Mouse (Mus musculus) mature B cell (primary cell): Measurements from ENCODE around the gene Npm3.

Experiments used
- in situ Hi-C: fragments of 300-500 bp; cut with MboI; formaldehyde crosslinking; loops from 2 replicates; pipeline ENCODE4 v1.14.3; 2019

Npm3 gene

DNA sequence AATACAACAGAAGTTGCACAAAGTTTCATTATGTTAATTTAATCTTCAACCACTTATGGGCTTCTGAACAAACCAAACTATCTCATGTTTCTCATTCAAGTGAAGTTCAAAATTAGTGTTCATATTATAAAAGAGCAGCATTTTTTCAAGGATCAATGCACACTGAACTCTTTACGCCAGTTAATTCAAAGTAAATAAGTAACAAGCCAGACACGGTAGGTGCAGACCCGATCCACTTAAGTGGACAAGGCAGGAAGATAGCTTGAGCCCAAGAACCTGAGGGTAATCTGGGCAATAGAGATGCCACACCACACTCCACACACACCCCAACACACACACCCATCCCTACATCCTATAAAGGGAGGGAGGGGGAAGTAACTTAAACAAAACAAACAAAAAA lies 4.2 kb upstream of the Npm3 start:
- in situ Hi-C loops, result no loop called here

DNA sequence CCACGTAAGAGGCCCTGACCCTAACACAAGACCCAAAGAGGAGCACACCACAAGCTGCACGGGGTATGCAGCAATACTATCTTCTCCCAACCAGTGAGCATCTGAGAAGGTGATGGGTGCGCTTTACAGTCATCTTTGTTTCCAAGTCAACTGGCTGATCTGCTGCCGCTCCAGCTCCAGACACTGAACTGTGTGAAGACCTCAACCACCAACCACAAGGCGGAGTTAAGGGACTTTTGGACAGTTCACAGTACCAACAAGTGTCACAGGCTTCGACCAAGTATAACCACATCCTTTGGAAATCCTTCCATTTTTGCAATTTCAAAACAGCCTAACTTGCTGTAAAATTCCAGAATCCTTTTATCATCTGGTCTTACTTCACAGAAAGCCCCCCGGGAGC lies 2.5 kb upstream of the Npm3 start:
- in situ Hi-C loops, result no loop called here

DNA sequence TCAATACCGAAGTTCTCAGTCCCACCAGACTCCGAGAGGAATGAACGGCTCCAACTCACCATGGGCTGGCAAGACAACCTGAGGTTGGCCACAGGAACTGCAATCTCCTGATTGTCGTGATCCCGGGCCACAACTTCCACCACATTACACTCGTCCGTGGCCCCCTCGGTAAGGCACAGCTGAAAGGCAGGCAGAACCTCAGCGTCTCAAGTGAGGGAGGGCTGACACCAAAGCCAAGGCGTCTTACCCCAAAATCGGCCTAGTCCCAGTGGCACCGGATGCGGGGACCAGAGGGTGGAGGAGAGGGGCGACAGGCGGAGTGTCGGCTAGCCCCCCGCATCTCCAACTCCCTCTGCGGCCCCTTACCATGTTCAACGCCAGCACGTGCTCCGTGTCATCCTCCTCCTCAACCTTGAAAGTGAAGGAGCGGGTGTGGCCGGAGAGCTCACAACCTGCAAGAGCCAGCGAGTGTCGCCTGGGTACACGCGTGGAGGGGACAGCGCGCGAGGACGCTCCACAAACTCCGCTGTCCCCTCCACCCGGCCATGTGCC lies 624 bp downstream of the Npm3 start:
- in situ Hi-C loops, result loop anchor here (10.0 kb wide), 1 partner anchor 184 kb away; the partner anchor contains the start of genes Gm17018 and Poll

DNA sequence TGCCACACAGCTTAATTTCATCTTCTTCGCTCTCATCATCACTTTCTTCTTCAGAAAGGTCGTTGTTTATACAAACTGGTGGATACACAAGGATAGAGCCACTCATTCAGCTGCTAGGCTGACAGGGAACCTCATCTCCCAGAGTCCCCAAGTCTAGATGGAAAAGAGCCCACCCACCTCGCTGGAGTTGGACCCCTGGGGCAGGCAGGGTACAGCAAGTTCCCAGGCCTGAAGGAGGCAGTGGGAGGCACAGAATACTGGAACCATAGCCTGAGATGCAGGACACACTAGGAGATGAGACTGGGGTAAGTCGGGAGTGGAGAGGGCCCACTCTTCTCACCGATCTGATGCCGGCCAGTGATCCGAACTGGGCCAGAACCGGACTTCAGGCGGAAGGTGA lies 1.2 kb downstream of the Npm3 start:
- in situ Hi-C loops, result loop anchor here (10.0 kb wide), 1 partner anchor 183 kb away; the partner anchor contains the start of genes Gm17018 and Poll

DNA sequence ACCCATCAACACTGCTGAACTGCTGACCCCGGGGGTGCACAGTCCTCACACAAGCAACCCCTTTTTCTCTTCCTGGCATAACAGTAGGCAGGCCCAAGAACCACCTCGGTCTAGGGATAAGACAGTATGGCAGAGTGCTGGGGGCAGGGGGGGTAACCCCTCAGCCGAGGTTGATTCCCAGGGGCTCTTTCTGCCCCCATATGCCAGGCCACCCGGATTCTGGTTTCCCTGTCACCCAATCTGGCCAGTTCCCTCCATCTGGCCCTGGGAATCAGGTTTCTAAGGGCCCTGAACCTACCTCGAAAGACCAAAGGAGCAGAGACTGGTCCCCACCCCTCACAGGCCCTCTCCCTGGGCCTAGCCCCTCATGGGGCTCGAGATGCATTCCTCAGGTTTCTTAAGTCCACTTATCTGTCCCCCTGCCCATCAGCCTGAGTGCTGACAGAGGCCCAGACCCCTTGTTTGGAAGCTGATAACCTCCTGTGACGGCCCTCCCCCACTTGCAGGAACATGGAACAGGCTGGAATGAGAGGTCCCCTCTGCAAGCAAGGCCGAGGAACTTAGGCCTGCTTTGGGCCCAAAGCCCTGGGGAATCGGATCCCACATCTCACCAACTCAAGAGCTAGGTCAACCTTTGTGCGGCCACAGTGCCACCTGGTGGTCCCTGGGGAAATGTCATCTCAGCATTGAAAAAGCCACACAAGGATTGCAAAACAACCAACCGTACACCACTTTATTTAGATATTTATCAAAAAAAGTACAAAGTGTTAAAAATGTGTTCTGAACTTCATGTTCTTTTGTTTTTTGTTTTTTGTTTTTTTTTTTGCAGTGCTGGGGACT lies 2.1 kb downstream of the Npm3 start:
- in situ Hi-C loops, result loop anchor here (10.0 kb wide), 1 partner anchor 182 kb away; the partner anchor contains the start of genes Gm17018 and Poll

DNA sequence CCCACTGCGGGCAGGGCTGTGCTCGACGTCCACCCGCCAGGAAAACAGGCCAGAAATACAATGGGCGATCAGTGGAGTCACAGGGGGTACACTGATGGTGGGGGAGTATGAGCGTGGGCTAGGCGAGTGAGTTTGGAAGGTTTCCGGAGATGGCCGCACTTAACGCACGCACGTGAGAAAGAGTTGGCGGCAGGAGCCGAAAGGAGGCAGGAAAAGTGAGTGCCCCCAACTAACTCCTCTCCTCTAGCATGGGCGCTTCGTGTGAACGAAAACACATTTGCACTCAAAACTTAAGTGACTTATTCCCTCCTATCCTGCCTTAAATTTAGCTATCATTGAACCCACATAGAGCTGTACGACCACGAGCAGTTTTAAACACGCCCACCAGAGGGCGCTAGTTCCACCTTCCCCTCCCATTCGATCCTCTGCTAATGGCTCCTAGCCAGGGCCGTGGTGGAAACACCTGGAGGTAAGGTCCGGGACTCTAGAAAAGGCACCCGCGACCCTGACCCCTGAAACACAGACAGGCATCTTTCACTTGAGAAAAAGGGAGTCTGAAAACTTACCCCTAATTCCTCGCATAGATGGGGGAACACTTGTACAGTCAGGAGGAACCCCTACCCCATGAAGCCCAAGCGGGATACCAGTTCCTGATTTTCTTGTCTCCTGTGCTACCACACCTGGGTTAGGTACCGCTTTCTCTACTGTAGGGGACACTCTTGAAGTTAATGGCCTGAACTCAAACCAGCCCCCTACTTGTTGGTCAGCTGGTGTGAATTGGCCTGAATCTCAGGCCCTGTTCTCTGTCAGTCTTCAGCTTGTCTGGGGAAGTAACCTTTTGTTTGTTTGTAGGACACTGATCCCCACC lies 3.0 kb downstream of the Npm3 start:
- in situ Hi-C loops, result loop anchor here (10.0 kb wide), 1 partner anchor 182 kb away; the partner anchor contains the start of genes Gm17018 and Poll

DNA sequence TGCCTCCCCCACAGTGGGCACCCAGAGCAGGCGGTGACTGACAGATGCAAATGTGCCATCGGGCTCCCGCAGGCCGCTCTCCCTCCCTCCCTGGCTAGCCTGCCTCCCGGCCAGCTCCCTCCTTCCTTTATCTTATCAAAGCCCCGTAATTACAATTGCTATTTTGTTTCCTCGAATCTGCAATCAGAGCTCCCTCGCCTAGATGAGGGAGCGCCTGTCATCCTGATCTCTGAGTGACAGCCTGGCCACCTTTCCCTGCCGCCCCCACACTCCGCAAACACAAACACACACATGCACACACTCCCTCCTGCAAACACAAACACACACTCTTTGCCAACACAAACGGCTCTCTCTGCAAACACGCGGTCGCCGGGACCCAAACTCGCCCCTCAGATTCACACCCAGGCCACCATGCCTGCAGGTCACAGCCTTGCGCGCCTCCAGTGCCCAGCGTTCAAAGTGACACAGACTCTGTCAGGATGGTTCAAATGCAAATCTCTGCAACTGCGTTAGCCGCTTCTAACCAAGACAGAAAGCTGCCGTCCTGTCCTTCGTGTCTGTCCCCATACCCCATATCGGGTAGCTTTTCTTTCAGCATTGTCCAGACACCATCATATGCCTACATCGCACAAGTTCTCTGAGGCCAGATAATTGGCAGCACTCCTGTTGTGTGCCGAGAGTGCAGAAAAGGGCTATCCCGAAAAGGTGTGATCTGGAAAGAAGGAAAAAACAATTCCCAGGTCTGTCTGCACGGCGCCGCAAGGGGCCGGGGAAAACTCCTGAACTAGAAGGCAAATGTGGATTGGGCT lies 3.8 kb downstream of the Npm3 start:
- in situ Hi-C loops, result loop anchor here (10.0 kb wide), 1 partner anchor 181 kb away; the partner anchor contains the start of genes Gm17018 and Poll

DNA sequence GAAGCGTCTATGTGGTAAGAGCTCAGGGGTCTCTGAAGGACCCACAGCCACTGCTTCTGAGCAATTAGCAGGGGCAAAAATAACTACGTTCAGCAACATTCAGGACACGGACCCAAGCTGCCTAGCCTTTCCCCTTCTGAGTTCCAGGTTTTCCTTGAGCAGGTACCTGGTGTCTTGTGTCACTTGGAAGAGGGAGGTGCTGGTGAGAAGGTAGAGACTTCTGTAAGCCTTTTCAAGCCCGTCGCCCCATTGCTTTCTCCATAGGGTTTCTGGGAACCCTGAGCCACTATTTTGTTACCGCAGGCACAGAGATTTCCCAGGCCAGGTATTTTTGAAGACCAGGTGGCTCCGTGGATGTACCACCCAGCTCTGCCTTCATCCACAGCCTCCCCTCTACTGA lies 5.8 kb downstream of the Npm3 start:
- in situ Hi-C loops, result loop anchor here (10.0 kb wide), 1 partner anchor 179 kb away; the partner anchor contains the start of genes Gm17018 and Poll

DNA sequence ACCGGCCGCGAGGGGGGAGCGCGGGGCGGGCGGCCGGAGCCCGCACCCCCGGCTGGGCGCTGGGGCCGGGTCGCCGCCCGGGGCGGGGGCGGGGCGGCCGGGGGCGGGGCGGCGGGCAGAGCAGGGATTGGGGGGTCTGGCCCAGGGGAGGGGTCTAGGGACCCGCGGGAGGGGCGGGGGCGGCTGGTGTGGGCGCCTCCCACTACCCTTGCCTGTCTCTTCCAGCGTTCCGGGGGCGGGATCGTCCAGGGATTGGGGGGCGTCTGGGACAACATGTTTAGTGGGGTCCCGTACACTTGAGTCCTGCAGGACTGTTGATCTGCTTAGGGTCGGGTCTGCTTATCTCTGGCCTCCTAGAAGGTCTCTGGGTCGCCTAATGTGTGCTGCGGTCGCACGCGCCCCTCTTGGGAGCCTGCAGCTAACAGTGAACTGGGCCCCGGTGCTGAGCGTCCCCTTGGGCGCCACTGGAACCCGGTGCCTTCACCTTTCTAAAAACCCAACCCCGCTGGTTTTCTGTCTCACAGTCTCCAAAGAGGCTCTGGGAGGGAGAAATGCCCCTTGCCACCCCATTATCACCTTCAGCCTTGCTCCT lies 6.3 kb downstream of the Npm3 start:
- in situ Hi-C loops, result loop anchor here (10.0 kb wide), 1 partner anchor 178 kb away; the partner anchor contains the start of genes Gm17018 and Poll

DNA sequence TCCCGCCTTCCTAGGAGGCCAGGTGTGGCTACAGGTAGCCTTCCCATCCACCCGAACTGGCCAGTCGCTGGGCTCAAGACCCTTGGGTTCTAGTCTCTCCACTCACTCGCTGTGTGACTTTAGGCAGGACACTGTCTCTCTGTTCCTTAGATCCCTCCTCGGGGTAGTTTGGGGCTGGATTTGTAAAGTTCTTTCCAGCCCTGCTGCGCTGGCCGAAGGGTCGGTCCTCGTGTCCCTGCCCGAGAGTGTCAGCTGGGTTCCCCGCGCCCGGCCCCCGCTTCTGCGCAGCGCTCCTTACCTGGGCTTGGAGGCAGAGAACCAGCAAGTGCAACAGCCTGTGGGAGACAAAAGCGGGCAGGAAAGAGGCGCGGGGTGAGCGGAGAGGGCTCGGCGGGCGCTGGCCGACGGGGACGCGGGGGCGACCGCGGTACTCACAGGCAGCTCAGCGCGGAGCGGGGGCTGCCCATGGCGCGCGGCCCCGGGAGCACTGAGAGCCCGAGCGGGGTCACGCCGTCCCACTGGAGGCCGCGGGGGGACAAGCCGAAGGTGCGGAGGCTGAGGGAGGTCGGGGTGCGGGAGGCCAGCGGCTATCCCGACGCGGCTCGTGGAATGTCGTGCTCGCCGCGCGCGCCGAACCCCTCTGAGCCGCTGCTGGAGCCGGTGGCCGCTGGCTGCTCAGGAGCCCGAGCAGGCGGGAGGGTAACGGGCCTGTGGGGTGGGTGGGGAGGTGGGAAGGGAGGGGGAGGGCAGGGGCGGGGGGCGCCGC lies 7.0 kb downstream of the Npm3 start, which contains the start of gene Fgf8:
TSS of gene Fgf8 (minus strand) at position 698 of the 766 bp plus-strand sequence.
- in situ Hi-C loops, result loop anchor here (10.0 kb wide), 1 partner anchor 178 kb away; the partner anchor contains the start of genes Gm17018 and Poll

DNA sequence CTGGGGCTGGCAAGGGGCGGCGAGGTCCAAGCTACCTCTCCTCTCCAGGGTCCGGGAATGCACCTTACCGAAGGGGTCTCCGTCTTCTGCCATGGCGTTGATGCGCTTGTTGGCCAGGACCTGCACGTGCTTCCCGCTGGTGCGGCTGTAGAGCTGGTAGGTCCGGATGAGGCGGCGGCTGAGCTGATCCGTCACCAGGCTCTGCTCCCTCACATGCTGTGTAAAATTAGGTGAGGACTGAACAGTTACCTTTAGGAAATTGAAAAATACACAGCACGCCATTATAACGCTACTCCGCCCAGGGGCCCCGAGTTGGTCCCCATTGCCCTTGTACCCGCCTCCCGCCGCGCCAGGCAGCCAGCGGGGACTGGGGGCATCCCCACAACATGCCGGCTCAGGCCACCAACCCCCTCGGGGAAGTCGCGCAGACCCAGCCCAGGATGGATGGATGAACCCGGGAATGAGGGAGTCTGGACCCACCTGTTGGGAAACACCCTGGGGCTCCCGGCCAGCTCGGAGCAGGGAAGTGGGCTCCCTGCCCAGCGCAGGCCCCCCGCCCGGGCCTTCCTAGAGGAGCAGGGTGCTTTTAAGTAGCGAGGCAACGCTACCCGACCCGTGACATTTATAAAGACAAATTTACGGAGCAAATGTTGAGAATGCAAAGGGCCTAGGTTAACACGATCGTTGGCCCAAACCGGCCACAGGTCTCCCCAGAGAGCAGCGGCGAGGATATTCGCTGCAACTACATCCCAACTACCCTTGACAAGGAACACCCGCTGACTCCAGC lies 7.8 kb downstream of the Npm3 start:
- in situ Hi-C loops, result loop anchor here (10.0 kb wide), 1 partner anchor 177 kb away; the partner anchor contains the start of genes Gm17018 and Poll

DNA sequence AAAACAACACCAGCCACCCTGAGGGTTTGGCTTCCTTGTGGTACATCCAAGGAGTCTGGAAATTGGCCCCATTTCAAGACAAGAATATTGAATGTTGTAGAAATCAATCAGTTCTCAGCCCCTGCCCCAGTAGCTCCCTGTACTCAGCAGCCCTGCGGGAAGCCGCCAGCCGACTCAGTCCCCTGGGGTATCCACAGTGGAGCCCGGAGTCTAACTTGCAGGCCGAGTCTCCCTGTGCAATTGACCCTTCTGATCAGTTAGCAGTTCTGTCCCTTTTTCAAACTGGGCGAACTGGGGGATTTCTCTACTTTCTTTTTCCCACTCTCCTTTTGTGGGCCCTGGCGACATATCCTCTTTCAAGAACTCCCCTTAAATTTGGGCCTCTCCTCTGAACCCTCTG lies 8.6 kb downstream of the Npm3 start:
- in situ Hi-C loops, result loop anchor here (10.0 kb wide), 1 partner anchor 176 kb away; the partner anchor contains the start of genes Gm17018 and Poll

DNA sequence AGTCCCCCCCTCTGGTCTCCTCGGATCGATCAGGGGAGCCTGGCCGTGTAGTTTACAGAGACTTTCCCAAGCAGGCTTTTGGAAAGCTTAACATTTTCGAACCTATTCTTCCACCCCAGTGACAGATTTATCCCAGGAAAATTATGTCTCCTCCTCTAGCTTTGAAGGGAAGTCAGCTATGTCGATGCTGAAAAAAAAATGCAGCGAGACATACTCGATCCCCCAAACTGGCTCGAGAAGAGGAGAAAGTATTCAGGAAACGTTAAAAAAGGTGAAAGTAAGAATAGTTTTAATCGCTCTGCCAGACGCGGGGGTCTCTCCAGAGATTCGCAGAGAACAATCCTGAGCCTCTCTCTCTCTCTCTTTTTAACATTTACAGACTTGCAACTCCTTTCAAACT lies 9.2 kb downstream of the Npm3 start:
- in situ Hi-C loops, result loop anchor here (10.0 kb wide), 1 partner anchor 175 kb away; the partner anchor contains the start of genes Gm17018 and Poll

DNA sequence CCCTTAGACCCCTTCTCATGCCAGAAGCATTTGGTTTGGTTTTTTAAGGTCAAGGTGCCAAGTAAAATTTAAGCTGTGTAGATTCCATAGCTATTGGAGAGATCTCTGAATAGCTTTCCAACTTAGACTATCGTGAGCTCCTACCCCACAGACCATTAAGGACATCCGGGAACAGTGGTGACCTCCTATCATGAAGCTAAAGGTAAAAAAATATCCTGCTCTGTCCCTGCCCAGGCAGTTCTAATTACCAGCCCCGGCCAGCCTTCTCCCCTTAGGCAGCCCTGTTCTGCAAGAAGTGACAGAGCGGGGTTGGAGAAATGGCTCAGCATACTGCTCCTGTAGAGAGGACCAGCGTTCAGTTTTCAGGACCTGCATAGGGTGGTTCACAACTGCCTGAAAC lies 10.9 kb downstream of the Npm3 start:
- in situ Hi-C loops, result no loop called here

DNA sequence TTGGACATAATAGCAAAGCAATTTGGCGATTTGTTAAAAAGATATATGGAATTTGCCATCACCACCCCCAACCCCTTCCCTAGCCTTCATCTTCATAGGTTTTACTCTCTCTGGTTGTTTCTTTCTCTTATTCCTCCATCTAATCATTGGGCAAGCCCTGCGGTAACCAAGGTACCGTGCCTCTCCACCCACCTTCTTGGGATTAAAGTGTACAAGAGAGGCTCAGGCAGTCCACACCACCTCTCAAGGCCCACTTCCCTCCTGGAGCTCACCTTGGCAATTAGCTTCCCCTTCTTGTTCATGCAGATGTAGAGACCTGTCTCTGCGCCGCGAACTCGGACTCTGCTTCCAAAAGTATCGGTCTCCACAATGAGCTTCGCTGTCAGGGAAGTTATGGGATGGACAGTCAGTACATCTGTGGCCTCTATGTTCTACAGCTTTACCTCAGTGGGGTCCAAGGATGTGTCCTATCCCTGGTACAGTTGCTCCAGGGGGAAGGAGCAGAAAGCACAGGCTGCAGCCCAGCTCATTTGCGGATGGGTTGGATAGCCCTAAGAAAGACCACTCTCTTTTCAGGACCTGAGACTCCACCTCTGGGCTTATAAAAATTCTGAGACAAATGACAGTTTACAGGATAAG lies 11.4 kb downstream of the Npm3 start:
- in situ Hi-C loops, result no loop called here

DNA sequence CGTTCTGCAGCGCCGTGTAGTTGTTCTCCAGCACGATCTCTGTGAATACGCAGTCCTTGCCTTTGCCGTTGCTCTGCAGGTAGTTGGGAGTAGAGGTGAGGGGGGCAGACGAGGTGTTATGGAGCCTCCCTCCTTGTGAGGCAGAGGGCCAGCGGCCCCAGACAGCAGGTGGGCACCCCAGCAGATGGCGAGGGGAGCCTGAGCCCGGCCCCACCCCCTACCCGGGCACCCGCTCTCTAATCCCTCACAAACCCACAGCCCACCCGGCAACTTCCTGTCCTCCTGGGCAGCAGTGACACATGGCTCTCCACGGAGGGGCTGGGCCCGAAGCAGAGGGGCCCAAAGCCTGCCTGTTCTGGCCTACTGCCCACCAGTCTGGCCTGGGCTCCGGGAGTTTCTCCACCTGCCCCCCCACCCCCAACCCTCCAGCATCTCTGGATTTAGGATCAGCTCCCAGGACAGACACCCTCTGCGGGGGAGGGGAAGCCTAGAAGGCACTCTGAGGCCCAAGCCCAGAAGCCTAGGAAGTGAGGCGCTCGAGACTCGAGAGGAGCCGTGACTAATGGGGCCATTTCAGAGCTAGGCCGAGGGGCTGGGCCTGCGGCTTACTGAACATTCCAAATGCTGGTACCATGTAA lies 12.1 kb downstream of the Npm3 start:
- in situ Hi-C loops, result no loop called here

DNA sequence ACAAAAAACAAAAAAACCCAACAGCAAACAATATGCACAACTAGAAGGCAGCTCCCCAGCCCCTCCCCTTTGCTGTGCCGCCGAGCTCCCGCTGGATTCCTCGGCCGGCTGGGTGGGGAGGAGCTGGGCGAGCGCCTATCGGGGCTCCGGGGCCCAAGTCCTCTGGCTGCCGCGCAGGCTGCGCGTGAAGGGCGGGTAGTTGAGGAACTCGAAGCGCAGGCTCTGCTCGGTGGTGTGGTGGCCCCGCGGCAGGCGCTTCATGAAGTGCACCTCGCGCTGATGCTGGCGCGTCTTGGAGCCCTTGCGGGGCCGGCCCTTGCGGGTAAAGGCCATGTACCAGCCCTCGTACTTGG lies 12.6 kb downstream of the Npm3 start:
- in situ Hi-C loops, result no loop called here

DNA sequence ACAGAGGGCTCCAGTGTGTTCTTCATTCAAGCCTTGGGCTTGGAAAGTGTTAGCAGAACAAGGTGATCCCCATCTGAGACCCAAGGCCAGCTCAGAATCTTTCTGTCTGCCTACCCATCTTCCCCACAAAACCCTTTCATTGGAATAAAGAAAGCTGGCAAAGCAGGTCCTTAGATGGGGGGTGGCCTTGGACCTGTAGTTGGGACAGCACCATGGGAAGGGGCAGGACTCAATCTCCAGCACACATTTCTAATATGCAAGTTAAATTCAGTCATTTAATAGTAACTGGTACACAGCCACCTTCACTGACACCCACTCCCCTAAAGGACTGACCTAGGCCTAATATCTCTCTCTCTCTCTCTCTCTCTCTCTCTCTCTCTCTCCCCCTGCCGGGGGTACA lies 13.2 kb downstream of the Npm3 start:
- in situ Hi-C loops, result no loop called here
